Mouse (Mus musculus) small intestine, adult 2 months (tissue): ENCODE results near the gene Tnfrsf4. TPM values are rescaled to one million over a fixed set of nuclear protein-coding genes. Genes with fewer than 3 reads are reported as not detected.

Experiments used
- H3K27ac ChIP-seq: fragments of 200-500 bp; 2 replicates; pipeline ENCODE4 v1.5.1; 2012; ENCODE audit warnings: low read depth, low read length, control low read depth, inconsistent platforms; ENCODE audit not compliant: insufficient read depth
- H3K27me3 ChIP-seq: fragments of 200-500 bp; 2 replicates; pipeline ENCODE4 v1.6.1; 2012; ENCODE audit warnings: mild to moderate bottlenecking, moderate library complexity, low read length, inconsistent platforms; ENCODE audit not compliant: control insufficient read depth, insufficient read depth
- H3K36me3 ChIP-seq: fragments of 200-500 bp; 2 replicates; pipeline ENCODE4 v1.6.1; 2012; ENCODE audit warnings: mild to moderate bottlenecking, low read length, control low read depth, inconsistent platforms; ENCODE audit not compliant: control insufficient read depth, insufficient read depth
- H3K4me1 ChIP-seq: fragments of 200-500 bp; 2 replicates; pipeline ENCODE4 v1.6.1; 2012; ENCODE audit warnings: low read length, inconsistent platforms, mixed read lengths; ENCODE audit not compliant: control insufficient read depth, insufficient read depth, insufficient read length
- H3K4me3 ChIP-seq: fragments of 200-500 bp; 2 replicates; pipeline ENCODE4 v1.5.1; 2012; ENCODE audit warnings: low read depth, mild to moderate bottlenecking, control low read depth, inconsistent platforms, low read length, moderate library complexity
- CTCF ChIP-seq: fragments of 200-500 bp; IDR thresholded peaks from 2 replicates; pipeline ENCODE4 v1.5.1; 2012; ENCODE audit warnings: low read depth, mild to moderate bottlenecking, control low read depth, inconsistent platforms, low read length, moderate library complexity, mixed read lengths; ENCODE audit not compliant: insufficient replicate concordance, insufficient read length; ENCODE audit errors: extremely low read depth
- POLR2A ChIP-seq: fragments of 200-500 bp; IDR thresholded peaks from 2 replicates; pipeline ENCODE4 v1.6.1; 2012; ENCODE audit warnings: low read depth, mild to moderate bottlenecking, control low read depth, inconsistent platforms, low read length, moderate library complexity
- WGBS: fragments of 180-500 bp; shearing (Covaris S2); methylation state at CpG from one replicate; pipeline ENCODE4 v1.1.7; 2018; 5-methylcytosine and 5-hydroxymethylcytosine counted together
- polyA plus RNA-seq: library from polyadenylated mRNA; depleted of rRNA; stranded (reverse); fragments of >200 nt; gene quantifications from 2 replicates; pipeline ENCODE4 v1.2.3, GENCODE M21; 2012

Gene Tnfrsf4
- polyA plus RNA-seq, 1 experiment: 6.3 TPM

DNA sequence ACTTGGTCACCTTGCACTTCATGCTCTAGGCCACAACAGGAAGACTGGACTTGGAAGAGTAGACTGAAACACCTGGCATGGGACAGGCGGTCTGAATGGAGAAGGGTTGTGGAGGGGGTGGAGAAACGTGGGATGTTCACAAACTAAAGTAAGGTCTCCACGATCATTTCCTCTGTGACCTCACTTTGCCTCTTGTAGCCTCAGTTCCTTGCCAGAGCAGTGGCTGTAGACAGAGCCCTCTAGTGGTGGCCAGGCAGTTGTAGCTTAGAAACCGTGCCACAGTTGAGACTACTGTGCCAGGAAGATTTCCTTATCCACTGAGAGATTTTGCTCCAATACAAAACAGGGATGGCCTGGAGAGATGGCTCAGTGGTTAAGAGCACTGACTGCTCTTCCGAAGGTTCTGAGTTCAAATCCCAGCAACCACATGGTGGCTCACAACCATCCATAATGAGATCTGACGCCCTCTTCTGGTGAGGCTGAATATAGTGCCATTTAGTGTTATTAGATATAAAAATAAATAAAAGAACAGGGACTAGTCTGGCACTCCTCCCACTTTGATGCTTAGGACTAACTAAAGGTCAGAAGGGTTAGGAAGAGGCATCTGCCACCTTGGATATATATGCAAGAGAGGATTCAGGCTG lies 20.0 kb downstream of the Tnfrsf4 start:
- H3K27ac ChIP-seq: peak overlapping the region; percentile 39
- no peaks in the 10 kb centered on the region for H3K27me3 ChIP-seq
- TF ChIP-seq CTCF: peak; percentile 84; the same call in 1 of the 2 replicates
- TF ChIP-seq POLR2A: no peak
- peaks cover 25% of the 10 kb centered on the region; the same call in 1 of the 2 replicates for H3K4me1 ChIP-seq
- WGBS: 26% methylated on average over 6 of the region's 6 CpGs
- no peak overlapping the region for H3K4me3 ChIP-seq
- H3K36me3 ChIP-seq: 0 out of 2 replicates have a peak, but pooled peaks cover 5% of the 10 kb centered on the region

DNA sequence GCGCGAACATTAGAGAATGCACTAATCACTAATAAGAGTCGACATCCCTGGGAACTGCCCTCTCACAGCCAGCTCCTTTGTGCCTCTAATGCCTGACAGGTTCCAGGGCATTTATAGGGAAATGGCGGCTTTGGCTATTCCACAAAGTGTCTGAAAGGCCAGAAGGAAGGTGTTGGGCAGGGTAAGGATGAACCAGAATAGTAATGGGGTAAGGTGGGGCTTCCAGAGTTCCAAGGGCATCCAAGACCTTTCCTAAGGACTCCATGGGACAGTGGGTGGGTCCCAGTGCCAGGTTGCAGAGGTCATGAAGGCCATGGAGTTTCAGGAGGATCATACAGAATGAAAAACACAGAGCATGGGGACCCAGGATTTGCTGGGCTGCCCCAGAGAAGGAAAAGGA lies 20.7 kb downstream of the Tnfrsf4 start:
- no peak for TF ChIP-seq POLR2A
- TF ChIP-seq CTCF: no peak
- Histone ChIP-seq H3K4me1 (peaks cover 25% of the 10 kb centered on the region; the same call in 1 of the 2 replicates), H3K27ac (no peak overlapping the region), H3K27me3 (no peaks in the 10 kb centered on the region), H3K36me3 (0 out of 2 replicates have a peak, but pooled peaks cover 6% of the 10 kb centered on the region), H3K4me3 (no peak overlapping the region)
- 92% methylated on average over 4 of the region's 4 CpGs for WGBS

GRCm38 (mm10) chr4:156034901-156035300 lies 21.3 kb downstream of the Tnfrsf4 start:
- WGBS: 75% methylated on average over 25 of the region's 25 CpGs
- Histone ChIP-seq H3K4me3 (peak overlapping the region; percentile 23), H3K4me1 (peaks cover 25% of the 10 kb centered on the region; the same call in 1 of the 2 replicates), H3K27ac (no peak overlapping the region), H3K36me3 (0 out of 2 replicates have a peak, but pooled peaks cover 6% of the 10 kb centered on the region), H3K27me3 (no peaks in the 10 kb centered on the region)
- TF ChIP-seq CTCF (no peak), POLR2A (no peak)

- no peak overlapping the region for H3K27ac ChIP-seq
- WGBS: 68% methylated on average over 5 of the region's 5 CpGs
- no peaks in the 10 kb centered on the region for H3K27me3 ChIP-seq
- peaks cover 2% of the 10 kb centered on the region; the same call in 1 of the 2 replicates for H3K36me3 ChIP-seq
- H3K4me3 ChIP-seq: no peak overlapping the region
- peaks cover 7% of the 10 kb centered on the region; the same call in 1 of the 2 replicates for H3K4me1 ChIP-seq
- no peak for TF ChIP-seq POLR2A
- TF ChIP-seq CTCF: no peak
Observed at GRCm38 (mm10) chr4:156044754-156045153, 31.1 kb downstream of the Tnfrsf4 start.

DNA sequence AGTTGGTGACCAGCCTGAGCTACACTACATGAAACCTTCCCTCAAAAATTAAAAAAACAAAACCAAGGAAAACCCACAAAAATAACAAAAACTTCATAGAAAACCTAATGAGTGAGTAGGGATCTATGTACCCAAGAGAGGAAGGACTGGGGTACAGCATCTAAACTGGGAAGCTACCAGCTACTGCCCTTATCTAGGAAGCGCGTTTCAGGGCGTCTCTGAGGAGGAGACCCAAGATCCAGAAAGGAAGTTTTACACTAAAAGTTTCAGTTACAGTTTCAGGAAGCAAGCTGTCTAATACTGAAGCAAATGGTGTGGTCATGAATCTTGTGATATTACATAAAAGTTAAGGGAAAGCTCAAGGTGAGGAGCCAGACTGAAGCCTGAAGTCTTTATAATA lies 36.1 kb downstream of the Tnfrsf4 start:
- Histone ChIP-seq H3K4me1 (peaks cover 22% of the 10 kb centered on the region), H3K27me3 (no peaks in the 10 kb centered on the region), H3K27ac (no peak overlapping the region), H3K36me3 (peaks cover 17% of the 10 kb centered on the region), H3K4me3 (no peak overlapping the region)
- no peak for TF ChIP-seq POLR2A
- WGBS: 22% methylated on average over 3 of the region's 3 CpGs

- H3K27ac ChIP-seq: no peak overlapping the region
- no peak overlapping the region for H3K4me3 ChIP-seq
- no peaks in the 10 kb centered on the region for H3K27me3 ChIP-seq
- TF ChIP-seq CTCF: no peak
- TF ChIP-seq POLR2A: no peak
- H3K36me3 ChIP-seq: peaks cover 17% of the 10 kb centered on the region
- peaks cover 21% of the 10 kb centered on the region for H3K4me1 ChIP-seq
- WGBS: 36% methylated on average over 6 of the region's 6 CpGs
Observed at GRCm38 (mm10) chr4:156050391-156050980, 36.8 kb downstream of the Tnfrsf4 start.

GRCm38 (mm10) chr4:156053113-156053512 lies 39.5 kb downstream of the Tnfrsf4 start:
- H3K4me3 ChIP-seq: no peak overlapping the region
- H3K27ac ChIP-seq: peak overlapping the region; percentile 98
- H3K4me1 ChIP-seq: peaks cover 21% of the 10 kb centered on the region
- TF ChIP-seq CTCF: no peak
- TF ChIP-seq POLR2A: no peak
- H3K27me3 ChIP-seq: no peaks in the 10 kb centered on the region
- 52% methylated on average over 4 of the region's 4 CpGs for WGBS
- H3K36me3 ChIP-seq: peaks cover 19% of the 10 kb centered on the region
